Mouse (Mus musculus) heart, postnatal 0 days (tissue): ENCODE measurements at regions not wholly inside any gene's neighbourhood (a gene's known extent, or its start where the extent isn't known, plus 50 kb on each side); places are given as distances from the start of the nearest gene placed in this dataset.

Experiments
- CTCF ChIP-seq: IDR thresholded peaks from 2 replicates; pipeline ENCODE4 v1.5.1; 2016; ENCODE audit warnings: antibody characterized with exemption, control low read depth, low read depth
- EP300 ChIP-seq: IDR thresholded peaks from 2 replicates; pipeline ENCODE4 v1.6.1; 2016; ENCODE audit warnings: antibody characterized with exemption, low read depth

- no peak for TF ChIP-seq CTCF
- TF ChIP-seq EP300 = no peak
Measured at GRCm38 (mm10) chr4:53341181-53341580, 99.0 kb upstream of the Slc44a1 start.
